Mouse (Mus musculus) lung, adult 2 months (tissue): ENCODE measurements around the gene Olfr655. TPM values are rescaled to one million over a fixed set of nuclear protein-coding genes. Genes with fewer than 3 reads are reported as not detected.

Experiments
- DNase-seq: peaks from one replicate; pipeline ENCODE4 v3.0.0; 2022
- H3K4me1 ChIP-seq: fragments of 200-500 bp; 2 replicates; pipeline ENCODE4 v1.6.1; 2011; ENCODE audit warnings: low read length; ENCODE audit not compliant: control insufficient read depth, insufficient read depth
- H3K4me3 ChIP-seq: fragments of 200-500 bp; replicated peaks from 2 replicates; pipeline ENCODE3; 2011; ENCODE audit warnings: low read depth, mild to moderate bottlenecking, control low read depth, low read length; ENCODE audit errors: extremely low read depth
- CTCF ChIP-seq: fragments of 200-500 bp; IDR thresholded peaks from 2 replicates; pipeline ENCODE4 v1.5.1; 2011; ENCODE audit warnings: mild to moderate bottlenecking, low read length, control low read depth; ENCODE audit not compliant: insufficient read depth
- POLR2A ChIP-seq: fragments of 200-500 bp; IDR thresholded peaks from 2 replicates; pipeline ENCODE4 v1.6.1; 2011; ENCODE audit warnings: low read depth, mild to moderate bottlenecking, control low read depth, low read length, borderline replicate concordance; ENCODE audit errors: extremely low read depth
- WGBS: fragments of 180-500 bp; shearing (Covaris S2); methylation state at CpG from one replicate; pipeline ENCODE4 v1.1.7; 2018; 5-methylcytosine and 5-hydroxymethylcytosine counted together
- polyA plus RNA-seq: library from polyadenylated mRNA; depleted of rRNA; stranded (reverse); fragments of >200 nt; gene quantifications from 2 replicates; pipeline ENCODE4 v1.2.3, GENCODE M21; 2012; rRNA removed

The Olfr655 gene
- polyA plus RNA-seq, 1 experiment, result not detected

DNA sequence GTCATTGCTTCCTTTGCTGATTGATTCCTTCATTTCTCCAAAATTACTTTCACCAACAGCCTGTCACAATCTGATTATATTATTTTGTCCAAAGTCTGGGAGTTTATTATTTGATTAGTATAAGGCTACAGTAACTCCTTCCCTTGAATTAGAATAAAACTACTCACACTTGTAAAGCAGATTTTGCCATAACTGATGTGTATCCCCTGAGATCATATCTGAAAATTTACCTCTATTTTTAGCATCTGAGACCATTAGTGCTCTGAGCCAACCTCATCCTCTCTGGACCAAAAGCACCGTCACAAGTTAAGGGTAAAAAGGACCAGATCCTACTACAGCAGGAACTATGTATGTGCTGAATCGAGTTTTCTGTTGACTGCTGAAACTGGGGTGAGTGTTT lies 24.6 kb downstream of the Olfr655 start, which contains the start of gene Olfr653:
Gene Olfr653, plus strand, starts transcription at position 301 of the 400 bp plus-strand sequence.
- no peak for TF ChIP-seq POLR2A
- Histone ChIP-seq H3K4me3 (no peak within 1 kb of the TSS), H3K4me1 (no peaks in the 10 kb centered on the region)
- 49% methylated on average over 2 of the region's 2 CpGs for WGBS
- no peak for DNase-seq

- no peak for DNase-seq
- TF ChIP-seq CTCF (no peak), POLR2A (no peak)
- no peak within 1 kb of the TSS for H3K4me3 ChIP-seq
- H3K4me1 ChIP-seq, result no peaks in the 10 kb centered on the region
These were observed 41.0 kb downstream of the Olfr655 start, which contains the start of gene Olfr652 for GRCm38 (mm10) chr7:104560601-104561000. Gene Olfr652 (plus strand): TSS chr7:104560901.

DNA sequence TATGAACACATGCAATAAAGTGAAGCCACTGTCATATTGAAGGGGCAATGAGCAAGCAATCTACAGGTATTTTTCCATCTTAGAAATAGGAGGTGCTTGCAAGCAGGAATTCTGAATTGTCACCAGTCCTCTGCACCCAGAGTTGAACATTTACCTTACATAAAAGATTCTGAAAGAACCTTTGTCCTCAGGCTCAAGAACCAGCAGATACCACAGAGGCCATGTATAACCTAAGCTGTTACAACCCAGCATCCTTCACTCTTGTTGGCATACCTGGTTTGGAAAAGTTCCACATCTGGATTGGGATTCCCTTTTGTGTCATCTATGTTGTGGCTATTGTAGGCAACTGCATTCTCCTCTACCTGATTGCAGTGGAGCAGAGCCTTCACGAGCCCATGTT lies 48.9 kb downstream of the Olfr655 start:
- Histone ChIP-seq H3K4me3 (no peak overlapping the region), H3K4me1 (no peaks in the 10 kb centered on the region)
- DNase-seq, result no peak
- 54% methylated on average over 1 of the region's 1 CpGs for WGBS
- TF ChIP-seq POLR2A (no peak), CTCF (no peak)

DNA sequence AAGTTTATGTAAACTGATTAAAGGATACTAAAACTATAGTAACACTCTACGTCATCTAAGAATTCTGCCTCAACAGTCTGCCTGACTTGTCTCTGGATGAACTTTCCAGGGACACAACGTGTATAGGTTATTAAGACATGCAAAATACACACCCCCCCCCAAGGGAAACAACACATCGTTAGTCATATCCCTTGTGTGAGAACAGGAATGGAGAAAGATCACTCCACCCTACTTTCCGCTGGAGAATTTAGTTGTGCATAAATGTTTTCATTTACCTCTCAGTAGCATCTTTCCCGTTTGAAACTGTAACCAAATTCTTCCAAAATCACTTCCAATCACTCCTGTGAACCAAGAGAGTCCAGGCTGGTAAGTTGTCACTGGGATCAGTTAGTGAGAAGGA lies 51.7 kb downstream of the Olfr655 start, which contains the start of gene Olfr651:
Gene Olfr651, plus strand, starts transcription at position 301 of the 400 bp plus-strand sequence.
- 64% methylated on average over 5 of the region's 5 CpGs for WGBS
- H3K4me3 ChIP-seq, result no peak within 1 kb of the TSS
- no peak for DNase-seq
- no peak for TF ChIP-seq CTCF
- no peak for TF ChIP-seq POLR2A
- H3K4me1 ChIP-seq, result no peaks in the 10 kb centered on the region

Other genes with a start within 250 kb of the Olfr655 start
- 3.2 and 3.8 TPM in 2 replicates for gene Trim12c, start 248.4 kb downstream of the Olfr655 start, polyA plus RNA-seq
- 0.45 and 1.1 TPM in 2 replicates for gene Trim30b, start 231.9 kb downstream of the Olfr655 start, polyA plus RNA-seq
- not detected in 2 replicates for gene Trim30c, start 200.9 kb downstream of the Olfr655 start, polyA plus RNA-seq
- gene Trim30a, start 136.6 kb downstream of the Olfr655 start, polyA plus RNA-seq, result 3.7 and 7.5 TPM in 2 replicates
- 1.0 and 4.0 TPM in 2 replicates for gene Trim30d, start 93.9 kb downstream of the Olfr655 start, polyA plus RNA-seq
- not detected in 2 replicates for gene Olfr651, start 51.6 kb downstream of the Olfr655 start, polyA plus RNA-seq
- not detected in 2 replicates for gene Olfr652, start 40.9 kb downstream of the Olfr655 start, polyA plus RNA-seq
- not detected in 2 replicates for gene Olfr653, start 24.5 kb downstream of the Olfr655 start, polyA plus RNA-seq
- gene Olfr654, start 14.8 kb downstream of the Olfr655 start, polyA plus RNA-seq, result not detected in 2 replicates
- not detected in 2 replicates for gene Olfr656, start 12.2 kb upstream of the Olfr655 start, polyA plus RNA-seq
- gene Olfr657, start 23.0 kb upstream of the Olfr655 start, polyA plus RNA-seq, result not detected in 2 replicates
- gene Olfr658, start 45.5 kb upstream of the Olfr655 start, polyA plus RNA-seq, result not detected in 2 replicates
- gene Olfr659, start 65.0 kb upstream of the Olfr655 start, polyA plus RNA-seq, result not detected in 2 replicates
- gene Olfr661, start 84.7 kb upstream of the Olfr655 start, polyA plus RNA-seq, result not detected in 2 replicates
- not detected in 2 replicates for gene Usp17le, start 175.7 kb upstream of the Olfr655 start, polyA plus RNA-seq
- not detected in 2 replicates for gene Usp17lb, start 240.8 kb upstream of the Olfr655 start, polyA plus RNA-seq